Mouse (Mus musculus) layer of hippocampus, postnatal 25 days (tissue): ENCODE measurements at regions not wholly inside any gene's neighbourhood (a gene's known extent, or its start where the extent isn't known, plus 50 kb on each side); places are given as distances from the start of the nearest gene placed in this dataset.
"Not testable (repeated sequence)": the region's sequence is repeated elsewhere in the genome, so short reads cannot be mapped to it uniquely, and the experiment has no call there.

ENCODE experiments used
- DNase-seq, 2 experiments: peaks; one replicate each; pipeline ENCODE4 v3.0.0; 2022; ENCODE audit warnings: mixed read lengths in 2 of 2, low spot score in 1 of 2; ENCODE audit errors: extremely low spot score in 1 of 2

DNA sequence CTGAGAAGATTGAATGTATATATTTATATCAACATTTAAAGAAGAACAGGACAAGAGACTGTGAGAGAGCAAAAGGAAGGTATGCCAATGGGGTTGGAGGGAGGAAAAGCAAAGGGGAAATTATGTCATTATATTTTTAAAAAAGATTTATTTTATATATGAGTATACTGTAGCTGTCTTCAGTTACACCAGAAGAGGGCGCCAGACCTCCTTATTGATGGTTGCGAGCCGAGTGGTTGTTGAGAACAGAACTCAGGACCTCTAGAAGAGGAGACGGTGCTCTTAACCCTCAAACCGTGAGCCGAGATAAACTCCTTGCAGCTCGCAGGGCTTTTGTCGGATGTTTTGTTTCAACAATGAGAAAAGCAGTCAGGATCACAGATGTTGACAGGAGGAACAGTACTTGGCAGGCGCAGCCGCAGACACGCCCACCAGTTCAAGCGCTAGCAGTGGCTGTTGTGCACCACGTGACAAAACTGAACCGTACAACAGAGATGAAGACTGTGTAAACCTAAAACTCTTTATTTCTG is 158.7 kb downstream of the Mat2b start:
- DNase-seq: no peak

DNA sequence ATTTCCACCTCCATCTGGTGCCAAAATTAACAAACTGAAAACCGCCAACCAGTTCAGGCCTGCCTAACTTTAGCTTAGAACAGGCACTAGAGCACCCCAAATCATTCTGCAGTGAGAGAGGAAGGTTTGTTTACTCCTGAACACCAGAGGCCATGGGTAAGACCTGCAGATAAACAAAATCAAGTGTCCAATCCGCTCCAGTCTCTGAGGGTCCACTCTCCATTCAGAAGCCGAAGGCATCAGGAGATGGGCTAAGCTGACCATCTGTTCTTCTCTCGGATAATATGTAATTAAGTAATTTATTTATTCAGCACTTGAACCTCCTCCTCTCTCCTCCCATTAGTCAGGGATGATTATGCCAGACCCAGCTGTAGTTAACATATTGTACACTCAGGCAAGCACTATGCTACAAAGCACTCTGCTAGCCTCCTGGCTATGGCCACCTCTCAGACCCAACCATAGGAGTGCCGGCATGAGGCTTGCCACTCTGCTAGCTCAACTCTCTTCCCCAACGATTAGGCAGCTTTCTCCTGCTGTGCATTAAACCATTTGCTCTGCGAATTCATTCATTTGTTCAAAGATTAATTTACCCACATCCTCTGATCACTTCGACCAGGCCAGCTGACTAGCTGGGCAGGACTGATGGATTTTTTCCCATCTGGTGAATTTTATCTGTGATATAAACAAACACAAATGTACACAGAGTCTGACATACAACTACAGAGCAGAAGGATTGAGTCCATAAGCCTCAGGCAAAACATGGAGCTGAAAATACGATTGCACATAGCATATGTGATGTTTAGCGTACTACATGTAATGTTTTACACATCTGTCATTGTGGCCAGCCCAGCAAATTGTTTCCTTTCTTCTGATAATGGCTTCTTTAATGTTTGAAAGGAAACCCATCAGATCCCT is 184.4 kb downstream of the Mat2b start:
- DNase-seq: no peak

DNA sequence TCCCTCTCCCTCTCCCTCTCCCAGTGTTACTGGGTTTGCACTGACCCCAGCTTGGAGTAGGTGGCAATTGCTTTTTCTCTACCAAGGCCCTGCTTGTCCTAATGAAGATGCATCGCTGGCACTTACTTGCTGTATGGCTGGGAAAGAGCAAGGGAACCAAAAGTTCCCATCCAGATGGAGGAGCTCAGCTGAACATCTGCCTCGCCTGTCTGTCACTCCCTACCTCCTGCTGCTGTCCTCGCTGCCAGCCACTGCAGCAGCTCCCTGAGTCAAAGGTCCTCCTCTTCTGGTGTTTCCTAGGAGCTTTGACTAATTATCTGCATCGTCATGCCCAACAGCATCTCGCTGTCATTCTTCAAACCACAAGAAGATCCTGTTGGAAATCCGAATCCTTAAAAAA is 203.4 kb downstream of the Mat2b start:
- DNase-seq: peak in 1 of 2 experiments; percentile 10

GRCm38 (mm10) chr11:40478171-40478570 is 216.8 kb downstream of the Mat2b start:
- not testable (repeated sequence) for DNase-seq

DNA sequence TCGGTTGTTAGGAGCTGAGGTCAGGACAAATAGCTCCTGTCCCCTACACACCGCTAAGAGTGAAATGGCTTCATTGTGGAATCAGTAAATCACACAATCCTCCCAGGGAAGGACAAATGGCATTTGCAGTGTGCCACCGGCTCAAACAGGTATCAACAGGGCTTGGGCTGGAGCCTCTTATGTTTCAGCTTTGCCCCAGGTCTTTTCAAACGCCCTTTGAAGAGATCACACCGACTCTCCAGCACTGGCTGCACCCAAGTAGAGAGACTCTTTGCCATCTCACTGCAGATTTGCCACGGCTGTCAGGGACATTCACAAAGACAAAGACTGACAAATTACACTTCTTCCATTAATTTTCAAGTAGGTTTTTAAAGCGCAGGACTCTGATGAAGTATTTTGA is 217.7 kb downstream of the Mat2b start:
- no peak for DNase-seq

DNA sequence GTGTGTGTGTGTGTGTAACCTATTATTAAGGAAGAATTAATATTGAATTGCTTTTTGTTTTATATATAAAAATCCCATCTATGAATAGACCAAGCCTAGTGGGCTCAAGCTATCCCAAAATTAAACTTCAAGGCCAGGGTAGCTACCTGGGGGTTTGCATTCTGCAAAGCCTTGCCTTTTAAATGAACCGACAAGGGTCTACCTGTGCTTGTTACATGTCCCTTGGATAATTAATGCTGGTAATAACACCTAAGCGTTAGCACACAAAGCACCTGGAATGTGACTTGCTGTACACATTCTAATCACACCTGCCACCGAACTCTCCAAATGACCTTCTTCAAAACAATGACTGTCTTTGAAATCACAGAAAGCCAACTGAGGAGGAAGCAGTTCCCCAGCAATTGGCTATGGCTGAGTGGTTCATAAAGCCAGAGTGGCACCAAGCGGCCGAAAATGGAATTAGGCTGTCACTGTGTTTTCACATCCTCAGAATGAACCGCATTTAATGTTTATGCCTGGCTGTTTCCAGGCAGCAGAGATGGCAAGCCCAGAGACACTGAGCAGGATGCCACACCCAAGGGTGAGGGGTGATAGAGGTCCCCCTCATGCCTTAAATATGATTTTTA is 225.8 kb downstream of the Mat2b start:
- DNase-seq: peak; percentile 33 to 61

DNA sequence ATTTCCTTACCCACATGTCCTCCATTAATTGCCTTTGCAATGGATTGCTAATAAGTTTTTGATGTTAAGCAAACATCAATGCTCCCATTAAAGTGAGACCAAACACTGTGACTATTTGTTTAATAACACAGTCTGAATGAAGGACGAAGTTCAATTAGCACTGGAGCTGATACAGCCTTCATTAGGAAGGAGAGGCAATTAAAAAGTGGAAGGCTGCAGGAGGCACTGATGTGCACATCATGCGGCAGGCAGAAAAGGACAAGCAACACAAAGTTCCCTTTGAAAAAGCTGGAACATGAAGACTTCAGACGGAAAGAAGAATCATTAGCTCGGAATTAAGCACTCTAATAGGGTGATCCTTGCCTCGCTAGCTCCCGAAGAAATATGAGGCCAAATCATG is 238.4 kb downstream of the Mat2b start:
- DNase-seq: no peak

- not testable (repeated sequence) for DNase-seq
Observed at GRCm38 (mm10) chr11:40454994-40455393, 240.0 kb downstream of the Mat2b start.

- no peak for DNase-seq
Observed at GRCm38 (mm10) chr11:40446846-40447245, 248.2 kb downstream of the Mat2b start.

DNA sequence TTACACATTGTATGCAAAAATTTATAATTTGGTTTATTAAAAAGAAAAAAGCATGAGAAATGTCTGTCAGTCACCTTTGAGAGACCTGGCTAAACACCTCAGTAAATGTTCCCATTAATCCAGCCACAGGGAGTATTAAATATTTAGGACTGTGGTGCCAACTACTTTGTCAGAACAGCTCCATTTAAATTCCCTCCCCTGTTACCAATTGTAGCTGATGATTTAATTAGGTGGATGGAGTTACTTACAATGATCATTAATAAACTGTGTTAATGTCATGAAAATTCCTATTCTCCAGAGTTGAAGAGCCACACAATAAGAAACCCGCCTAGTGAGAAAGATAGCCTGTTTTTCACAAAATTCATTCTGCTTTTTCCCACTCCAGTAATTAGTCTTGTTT is 261.0 kb downstream of the Mat2b start:
- DNase-seq: no peak

DNA sequence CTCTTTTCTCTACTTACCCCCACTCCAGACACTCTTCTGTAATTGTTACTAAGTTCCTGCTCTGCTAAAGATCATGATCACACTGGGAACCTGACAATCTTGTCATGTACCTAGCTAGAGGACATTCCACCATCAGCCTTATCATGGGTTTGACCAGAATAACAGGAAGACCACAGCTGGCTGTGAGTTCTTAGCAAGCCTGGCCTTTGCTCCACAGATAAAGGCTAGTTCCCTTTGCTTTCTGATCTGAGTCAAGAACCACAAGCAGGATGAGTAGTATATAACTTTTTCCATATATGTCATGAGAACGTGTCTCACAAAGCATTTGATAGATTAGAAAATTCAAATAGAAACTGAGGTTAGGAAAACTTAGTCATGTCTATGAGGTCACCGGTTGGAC is 266.1 kb downstream of the Mat2b start:
- no peak for DNase-seq

DNA sequence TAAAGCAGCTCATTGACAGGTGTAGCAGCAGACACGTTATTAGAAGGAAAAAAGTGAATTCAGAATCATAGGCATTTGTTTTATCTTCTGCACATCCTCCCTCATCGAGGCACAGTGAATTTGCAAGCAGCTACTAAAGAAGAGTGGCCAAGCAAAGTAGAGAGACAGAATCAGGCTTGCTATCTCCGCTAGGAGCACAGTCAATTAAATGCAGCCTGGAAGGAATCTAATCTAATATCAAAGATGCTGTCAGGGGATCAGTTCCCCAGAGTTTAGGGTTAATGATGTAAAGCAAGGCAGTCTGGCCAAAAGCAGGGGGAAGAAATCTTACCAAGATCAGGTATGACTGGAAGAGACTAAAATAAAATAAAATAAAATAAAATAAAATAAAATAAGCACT is 270.7 kb downstream of the Mat2b start:
- no peak for DNase-seq

DNA sequence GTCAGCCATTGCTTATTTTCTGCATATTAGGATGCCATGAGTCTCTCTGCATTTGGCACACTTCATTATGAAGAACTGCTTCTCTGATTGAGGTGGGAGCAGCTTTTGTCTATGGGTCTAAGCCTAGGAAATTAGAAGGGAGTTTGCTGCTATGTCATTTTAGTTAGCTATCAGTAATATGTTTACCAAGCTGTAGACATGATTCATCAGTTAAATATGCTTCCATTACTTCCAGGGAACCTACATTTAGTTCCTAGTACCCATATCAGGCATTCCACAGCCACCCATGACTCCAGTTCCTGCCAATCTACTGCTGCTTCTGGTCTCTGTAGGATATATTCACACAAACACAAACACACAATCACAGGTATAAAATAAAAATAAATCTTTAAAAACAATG is 287.4 kb downstream of the Mat2b start:
- DNase-seq: no peak

GRCm38 (mm10) chr11:40402249-40402648 is 292.8 kb downstream of the Mat2b start:
- DNase-seq: no peak

DNA sequence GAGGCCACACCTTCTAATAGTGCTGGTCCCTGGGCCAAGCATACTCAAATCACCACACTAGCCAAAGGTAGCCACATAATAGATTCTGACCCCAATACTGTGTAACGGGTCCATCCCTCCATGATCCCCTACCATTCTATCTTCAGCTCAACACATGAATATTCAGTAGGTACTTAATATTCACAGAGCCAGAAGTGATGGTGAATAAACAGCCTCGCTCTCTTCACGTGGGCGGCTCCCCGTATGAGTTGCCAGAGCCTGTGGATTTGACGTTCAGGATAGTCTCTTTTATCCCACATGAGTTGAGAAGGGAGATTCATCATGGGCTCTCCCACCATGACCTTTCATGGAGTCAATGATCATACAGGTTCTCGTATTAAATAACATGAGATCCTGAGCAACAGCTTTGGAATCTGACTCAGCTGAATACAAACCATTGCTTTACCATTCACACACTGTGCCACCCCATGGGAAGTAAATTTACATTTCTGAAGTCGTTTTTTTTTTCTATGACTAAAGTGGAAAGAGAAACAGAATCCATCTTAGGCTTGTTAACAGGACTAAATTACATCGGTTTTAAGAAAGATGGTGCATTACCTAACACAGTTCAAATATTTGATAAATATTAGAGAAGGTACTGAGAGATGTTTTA is 297.4 kb downstream of the Mat2b start:
- no peak for DNase-seq

DNA sequence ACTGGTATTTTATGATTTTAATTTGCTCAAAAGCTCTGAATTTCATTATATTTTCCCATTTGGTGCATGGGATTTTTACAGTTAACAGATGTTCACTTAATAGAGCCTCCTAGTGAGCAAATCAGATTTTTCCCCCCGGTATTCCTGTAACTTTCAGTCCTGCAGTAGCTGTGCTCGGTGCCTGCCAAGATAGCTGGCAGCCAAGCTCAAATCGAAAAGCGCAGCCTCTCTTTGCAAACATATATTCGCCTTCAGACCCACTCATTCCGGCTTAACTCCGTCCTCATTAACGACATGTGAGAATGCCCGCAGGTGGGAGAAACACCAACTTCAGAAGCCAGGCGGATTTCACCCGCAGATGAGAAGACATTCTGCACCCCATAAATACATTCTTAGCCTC is 299.7 kb downstream of the Mat2b start:
- DNase-seq: peak; percentile 10 to 22

- DNase-seq: peak in 1 of 2 experiments; percentile 13
Observed at GRCm38 (mm10) chr11:40394864-40395266, 300.1 kb downstream of the Mat2b start.

DNA sequence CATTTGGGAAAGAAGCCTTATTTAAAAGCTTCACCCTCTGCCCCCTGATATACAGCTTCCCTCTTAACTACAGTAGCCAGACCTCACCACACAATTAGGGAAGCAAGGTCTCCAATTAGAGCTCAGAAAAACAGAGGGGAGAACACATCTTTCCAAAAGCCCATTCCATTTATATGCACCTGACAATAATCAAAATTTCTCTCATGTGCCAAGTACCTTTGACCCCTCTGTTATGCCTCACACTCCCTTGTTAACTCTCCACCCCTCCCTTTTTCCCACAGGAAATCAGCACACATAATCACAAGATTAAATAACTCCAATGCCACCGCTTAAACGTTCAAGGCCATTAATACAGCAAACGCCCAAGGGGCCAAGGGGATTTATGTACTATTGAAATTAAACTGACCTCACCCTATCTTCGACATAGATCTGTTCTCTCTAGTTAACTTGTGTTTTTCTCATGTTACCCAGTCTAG is 300.7 kb downstream of the Mat2b start:
- DNase-seq: no peak

DNA sequence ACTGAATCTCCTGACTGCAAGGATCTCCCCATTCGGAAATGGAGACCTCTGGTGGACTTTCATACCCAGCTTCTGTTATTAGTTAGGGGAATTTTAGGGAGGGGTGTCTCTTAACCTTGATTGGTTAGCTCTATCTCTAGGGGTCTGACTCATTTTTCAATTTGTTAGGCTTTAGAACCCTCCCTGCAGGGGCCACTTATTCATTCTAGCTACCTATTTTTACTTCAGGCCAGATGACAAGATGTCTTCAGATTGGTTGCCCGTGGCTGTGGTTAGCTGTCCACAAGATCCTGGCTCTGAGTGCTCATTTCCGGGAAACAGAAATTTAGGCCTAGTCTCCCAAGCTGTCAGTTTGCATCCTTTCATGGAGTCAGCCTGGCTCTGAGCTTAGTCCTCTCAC is 314.3 kb downstream of the Mat2b start:
- no peak for DNase-seq

DNA sequence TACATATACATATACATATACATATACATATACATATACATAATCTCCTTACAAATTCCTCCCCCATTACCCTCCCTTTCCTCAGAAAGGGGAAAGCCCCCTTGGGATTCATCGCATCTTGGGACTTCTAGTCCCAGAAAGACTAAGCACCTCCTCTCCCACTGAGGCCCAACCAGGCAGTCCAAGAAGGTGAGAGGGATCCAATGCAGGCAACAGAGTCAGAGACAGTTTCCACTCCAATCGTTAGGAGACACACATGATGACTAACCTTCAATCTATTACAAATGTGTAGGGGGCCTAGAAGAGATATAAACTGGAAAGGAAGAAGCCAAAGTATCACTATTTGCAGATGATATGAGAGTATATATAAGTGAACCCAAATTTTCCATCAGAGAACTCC is 323.3 kb downstream of the Mat2b start:
- no peak for DNase-seq

GRCm38 (mm10) chr11:40366573-40366972 is 328.4 kb downstream of the Mat2b start:
- no peak for DNase-seq
